Mouse (Mus musculus) hindbrain, embryonic 16.5 days (tissue): ENCODE data around the gene Traf3. TPM values are rescaled to one million over a fixed set of nuclear protein-coding genes. Genes with fewer than 3 reads are reported as not detected.

ENCODE experiments used
- ATAC-seq: fragments of 200-750 bp; cut with Nextera tagmentation; 2 replicates; pipeline ENCODE4 v1.8.0; 2017; ENCODE audit warnings: moderate TSS enrichment, moderate library complexity
- H3K27ac ChIP-seq: fragments of 300-500 bp; sonication (generic); 2 replicates; pipeline ENCODE4 v1.5.1; 2014; ENCODE audit warnings: low read depth, mild to moderate bottlenecking, control low read depth, low read length, moderate library complexity
- H3K27me3 ChIP-seq: fragments of 300-500 bp; sonication (generic); replicated peaks from 2 replicates; pipeline ENCODE4 v1.6.1; 2014; ENCODE audit warnings: low read length; ENCODE audit not compliant: control insufficient read depth, insufficient read depth
- H3K36me3 ChIP-seq: fragments of 300-500 bp; sonication (generic); 2 replicates; pipeline ENCODE4 v1.6.1; 2014; ENCODE audit warnings: mild to moderate bottlenecking, low read length, moderate library complexity, mixed read lengths; ENCODE audit not compliant: control insufficient read depth, insufficient read depth
- H3K4me1 ChIP-seq: fragments of 300-500 bp; sonication (generic); 2 replicates; pipeline ENCODE4 v1.6.1; 2014; ENCODE audit warnings: low read depth, low read length; ENCODE audit not compliant: control insufficient read depth, insufficient read depth
- H3K4me2 ChIP-seq: fragments of 300-500 bp; sonication (generic); 2 replicates; pipeline ENCODE4 v1.6.1; 2014; ENCODE audit warnings: mild to moderate bottlenecking, low read length, control low read depth, moderate library complexity
- H3K4me3 ChIP-seq: fragments of 300-500 bp; sonication (generic); 2 replicates; pipeline ENCODE4 v1.5.1; 2014; ENCODE audit warnings: mild to moderate bottlenecking, low read length, control low read depth, moderate library complexity
- H3K9ac ChIP-seq: fragments of 300-500 bp; sonication (generic); 2 replicates; pipeline ENCODE4 v1.6.1; 2014; ENCODE audit warnings: low read depth, mild to moderate bottlenecking, control low read depth, low read length, moderate library complexity
- H3K9me3 ChIP-seq: fragments of 300-500 bp; sonication (generic); 2 replicates; pipeline ENCODE4 v1.6.1; 2014; ENCODE audit warnings: mild to moderate bottlenecking, low read length, moderate library complexity; ENCODE audit not compliant: control insufficient read depth
- WGBS: fragments of 180-500 bp; shearing (Covaris S2); extraction: QIAGEN DNeasy Blood & Tissue Kit; methylation state at CpG from one replicate; pipeline ENCODE4 v1.1.7; 2014; 5-methylcytosine and 5-hydroxymethylcytosine counted together
- polyA plus RNA-seq: library from polyadenylated mRNA; unstranded; fragments of >200 nt; fragmentation: Nextera tagmentation; extraction: Ambion mirVana; gene quantifications from 2 replicates; pipeline ENCODE4 v1.2.1, GENCODE M21; 2015

Traf3 gene
- polyA plus RNA-seq, 1 experiment from 2014 or later: 15.9 TPM

DNA sequence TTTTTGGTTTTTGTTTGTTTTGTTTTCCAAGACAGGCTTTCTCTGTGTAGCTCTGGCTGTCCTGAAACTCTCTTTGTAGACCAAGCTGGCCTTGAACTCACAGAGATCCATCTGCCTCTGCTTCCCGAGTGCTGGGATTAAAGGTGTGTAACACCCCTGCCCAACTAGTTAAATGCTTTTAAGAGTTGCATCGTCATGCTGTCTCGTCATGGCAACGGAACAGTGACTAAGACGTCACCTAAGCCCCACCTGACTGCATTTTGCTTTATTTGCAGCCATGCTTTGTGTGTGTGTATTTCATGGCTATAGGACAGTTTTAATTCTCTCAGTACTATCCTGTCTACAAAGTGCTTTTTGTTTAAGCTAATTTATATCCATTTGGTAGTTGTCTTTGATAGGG lies 45.6 kb downstream of the Traf3 start:
- Histone ChIP-seq H3K27ac (no peak overlapping the region), H3K4me3 (no peak overlapping the region), H3K9me3 (no peaks in the 10 kb centered on the region), H3K4me1 (no peaks in the 10 kb centered on the region), H3K27me3 (no peaks in the 10 kb centered on the region), H3K4me2 (no peak overlapping the region), H3K36me3 (no peaks in the 10 kb centered on the region), H3K9ac (no peak overlapping the region)
- 75% methylated on average over 5 of the region's 5 CpGs for WGBS
- no peak for ATAC-seq

DNA sequence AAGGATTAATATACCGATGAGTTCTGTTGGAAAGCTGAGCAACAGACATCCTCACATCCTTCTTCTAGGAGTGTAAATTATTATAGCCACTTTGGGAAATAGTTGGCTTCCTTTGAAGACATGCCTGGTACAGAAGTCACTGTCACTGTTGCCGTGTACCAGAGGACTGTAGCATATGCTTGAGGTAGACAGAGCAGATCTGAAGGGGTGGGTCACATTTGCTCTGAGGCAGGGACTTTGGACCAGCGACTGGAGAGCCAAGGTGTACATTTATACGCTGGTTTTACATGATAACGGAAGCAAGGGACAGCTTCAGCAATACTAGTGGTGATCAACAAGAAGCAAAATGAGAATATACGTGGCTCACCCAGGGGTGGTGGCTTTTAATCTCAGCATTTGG lies 52.7 kb downstream of the Traf3 start:
- Histone ChIP-seq H3K4me3 (no peak overlapping the region), H3K27me3 (no peaks in the 10 kb centered on the region), H3K9me3 (peaks cover 3% of the 10 kb centered on the region; the same call in 1 of the 2 replicates), H3K9ac (no peak overlapping the region), H3K4me1 (no peaks in the 10 kb centered on the region), H3K4me2 (no peak overlapping the region), H3K27ac (no peak overlapping the region), H3K36me3 (peaks cover 19% of the 10 kb centered on the region)
- 98% methylated on average over 6 of the region's 6 CpGs for WGBS
- ATAC-seq: no peak

DNA sequence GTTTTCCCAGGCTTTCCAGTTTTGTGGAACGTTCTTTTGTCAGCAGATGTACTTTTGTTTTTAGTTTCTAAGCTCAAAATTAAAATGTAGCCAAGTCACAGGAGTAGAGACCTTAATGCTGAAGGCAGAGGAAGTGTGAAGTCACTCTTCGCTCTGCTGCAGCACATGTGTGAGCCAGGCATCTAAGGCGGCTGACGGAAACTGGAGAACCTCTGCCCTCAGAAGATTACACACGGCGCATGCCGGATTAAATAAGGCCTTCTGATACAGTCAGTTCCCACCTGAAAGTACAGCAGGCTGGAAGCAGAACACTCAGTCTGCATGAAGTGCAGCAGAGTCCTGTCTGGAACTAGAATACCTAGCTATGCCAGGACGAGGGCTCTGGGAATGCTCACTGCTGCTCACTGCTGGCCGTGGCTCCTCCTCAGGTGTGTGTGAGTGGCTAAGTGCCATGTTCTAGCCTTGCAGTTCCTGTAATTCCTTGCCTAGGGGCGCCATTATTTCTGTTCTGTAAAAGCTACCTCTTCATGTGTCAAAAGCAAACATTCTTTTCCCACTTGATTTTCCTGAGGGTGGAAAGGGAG lies 59.1 kb downstream of the Traf3 start:
- Histone ChIP-seq H3K4me2 (no peak overlapping the region), H3K27ac (no peak overlapping the region), H3K9me3 (peaks cover 3% of the 10 kb centered on the region; the same call in 1 of the 2 replicates), H3K4me1 (no peaks in the 10 kb centered on the region), H3K36me3 (peaks cover 19% of the 10 kb centered on the region), H3K4me3 (no peak overlapping the region), H3K9ac (no peak overlapping the region), H3K27me3 (no peaks in the 10 kb centered on the region)
- ATAC-seq: no peak
- WGBS: 73% methylated on average over 10 of the region's 10 CpGs

DNA sequence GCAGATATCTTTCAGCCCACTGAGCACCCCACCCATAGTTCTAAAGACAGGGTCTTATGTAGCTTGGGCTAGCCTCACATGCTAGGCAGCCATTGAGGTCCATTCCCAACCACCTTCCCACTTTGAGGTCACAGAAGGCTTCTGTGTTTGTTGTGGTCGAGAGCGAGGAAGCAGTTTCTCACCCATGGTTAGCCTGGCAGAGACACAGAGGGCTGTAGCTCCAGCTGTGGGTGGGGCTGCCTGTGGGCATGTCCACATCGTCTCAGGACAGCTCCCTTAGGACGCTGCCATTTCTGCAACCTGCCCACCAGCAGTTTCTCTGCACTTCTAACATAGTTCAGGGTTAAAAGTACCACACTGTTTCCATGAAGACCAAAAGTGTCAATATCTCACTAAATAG lies 61.2 kb downstream of the Traf3 start:
- Histone ChIP-seq H3K27ac (no peak overlapping the region), H3K4me3 (no peak overlapping the region), H3K9me3 (no peaks in the 10 kb centered on the region), H3K36me3 (peaks cover 1% of the 10 kb centered on the region), H3K27me3 (no peaks in the 10 kb centered on the region), H3K4me1 (no peaks in the 10 kb centered on the region), H3K9ac (no peak overlapping the region), H3K4me2 (no peak overlapping the region)
- no peak for ATAC-seq
- 76% methylated on average over 4 of the region's 4 CpGs for WGBS

DNA sequence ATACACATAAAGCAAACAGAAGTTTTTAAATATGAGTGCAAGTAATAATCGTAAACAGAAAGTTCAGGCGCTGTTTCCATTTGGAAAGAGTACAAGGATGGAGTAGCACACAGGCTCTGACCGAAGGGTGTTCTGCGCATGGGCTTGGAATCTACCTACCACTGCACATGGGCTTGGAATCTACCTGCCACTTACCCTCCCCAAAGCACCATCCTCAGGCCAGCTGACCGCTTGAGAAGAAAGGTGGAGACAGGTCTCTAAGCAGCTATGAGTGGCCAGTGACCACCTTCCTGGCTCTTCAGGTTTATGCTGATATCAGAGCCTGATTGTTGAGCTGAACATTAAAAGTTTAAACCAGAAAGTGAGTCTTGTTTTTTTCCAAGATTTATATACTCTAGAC lies 62.3 kb downstream of the Traf3 start:
- Histone ChIP-seq H3K4me1 (no peaks in the 10 kb centered on the region), H3K36me3 (no peaks in the 10 kb centered on the region), H3K4me2 (no peak overlapping the region), H3K9ac (no peak overlapping the region), H3K27me3 (no peaks in the 10 kb centered on the region), H3K9me3 (no peaks in the 10 kb centered on the region), H3K4me3 (no peak overlapping the region), H3K27ac (no peak overlapping the region)
- 93% methylated on average over 5 of the region's 5 CpGs for WGBS
- ATAC-seq: no peak

DNA sequence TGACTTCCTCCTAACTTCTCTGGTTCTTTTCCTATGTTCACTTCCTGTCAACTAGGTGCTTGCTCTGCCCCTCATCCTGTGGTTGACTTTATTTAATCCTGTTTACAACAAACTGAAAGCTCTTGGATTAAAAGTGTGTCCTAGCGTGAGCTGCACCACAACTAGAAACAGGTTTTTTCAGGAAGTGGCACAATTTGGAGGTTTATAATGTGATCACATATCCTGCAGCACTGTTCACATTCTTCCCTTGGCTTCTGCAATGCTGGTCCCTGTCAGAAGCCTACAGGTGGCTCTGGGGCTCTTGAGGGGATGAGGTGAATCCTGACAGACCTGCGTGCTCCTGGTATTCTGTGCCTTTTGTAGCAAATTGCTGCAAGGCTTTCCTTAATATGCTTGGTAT lies 64.6 kb downstream of the Traf3 start:
- Histone ChIP-seq H3K36me3 (no peaks in the 10 kb centered on the region), H3K27me3 (no peaks in the 10 kb centered on the region), H3K27ac (no peak overlapping the region), H3K9ac (no peak overlapping the region), H3K4me3 (no peak overlapping the region), H3K9me3 (no peaks in the 10 kb centered on the region), H3K4me1 (no peaks in the 10 kb centered on the region), H3K4me2 (no peak overlapping the region)
- 94% methylated on average over 2 of the region's 2 CpGs for WGBS
- ATAC-seq: no peak

DNA sequence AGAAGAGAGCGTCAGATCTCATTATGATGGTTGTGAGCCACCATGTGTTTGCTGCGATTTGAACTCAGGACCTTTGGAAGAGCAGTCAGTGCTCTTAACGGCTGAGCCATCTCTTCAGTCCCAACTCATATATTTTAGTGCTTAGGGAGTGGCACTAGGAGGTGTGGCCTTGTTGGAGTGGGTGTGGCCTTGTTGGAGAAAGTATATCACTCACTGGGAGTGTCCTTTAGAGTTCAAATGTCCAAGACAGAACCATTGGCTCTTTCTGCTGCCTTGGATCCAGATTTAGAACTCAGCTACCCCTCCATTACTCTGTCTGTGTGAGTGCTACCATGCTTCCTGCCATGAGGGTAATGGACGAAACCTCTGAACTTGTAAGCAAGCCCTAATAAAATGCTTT lies 67.6 kb downstream of the Traf3 start:
- Histone ChIP-seq H3K4me3 (no peak overlapping the region), H3K27me3 (no peaks in the 10 kb centered on the region), H3K4me1 (no peaks in the 10 kb centered on the region; the same call in 1 of the 2 replicates), H3K9ac (no peak overlapping the region), H3K9me3 (no peaks in the 10 kb centered on the region), H3K36me3 (peaks cover 2% of the 10 kb centered on the region; the same call in 1 of the 2 replicates), H3K4me2 (no peak overlapping the region), H3K27ac (no peak overlapping the region)
- no peak for ATAC-seq
- 97% methylated on average over 4 of the region's 4 CpGs for WGBS

DNA sequence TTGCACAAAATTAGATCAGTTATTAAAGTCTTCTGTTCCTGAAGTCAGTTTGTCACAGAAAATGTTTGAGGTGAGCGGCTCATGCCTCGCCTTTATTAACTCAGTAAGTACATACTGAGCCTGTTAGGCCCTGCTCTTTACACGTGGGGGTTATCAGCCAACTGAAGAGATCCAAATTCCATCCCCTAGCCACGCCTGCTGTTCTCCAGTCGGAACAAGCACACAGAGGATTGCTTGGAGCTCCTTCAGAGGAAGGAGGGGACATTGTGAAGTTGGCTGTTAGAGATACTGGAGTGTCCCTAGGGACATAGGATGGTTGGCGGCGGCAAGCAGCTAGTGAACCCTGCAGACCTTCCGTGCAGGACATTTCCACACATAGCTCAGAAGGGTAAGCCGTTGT lies 68.2 kb downstream of the Traf3 start:
- H3K9ac ChIP-seq: no peak overlapping the region
- WGBS: 86% methylated on average over 9 of the region's 9 CpGs
- H3K9me3 ChIP-seq: no peaks in the 10 kb centered on the region
- ATAC-seq: no peak
- H3K36me3 ChIP-seq: peaks cover 2% of the 10 kb centered on the region; the same call in 1 of the 2 replicates
- no peak overlapping the region for H3K4me2 ChIP-seq
- no peak overlapping the region for H3K27ac ChIP-seq
- H3K4me1 ChIP-seq: no peaks in the 10 kb centered on the region; the same call in 1 of the 2 replicates
- no peaks in the 10 kb centered on the region for H3K27me3 ChIP-seq
- no peak overlapping the region for H3K4me3 ChIP-seq

DNA sequence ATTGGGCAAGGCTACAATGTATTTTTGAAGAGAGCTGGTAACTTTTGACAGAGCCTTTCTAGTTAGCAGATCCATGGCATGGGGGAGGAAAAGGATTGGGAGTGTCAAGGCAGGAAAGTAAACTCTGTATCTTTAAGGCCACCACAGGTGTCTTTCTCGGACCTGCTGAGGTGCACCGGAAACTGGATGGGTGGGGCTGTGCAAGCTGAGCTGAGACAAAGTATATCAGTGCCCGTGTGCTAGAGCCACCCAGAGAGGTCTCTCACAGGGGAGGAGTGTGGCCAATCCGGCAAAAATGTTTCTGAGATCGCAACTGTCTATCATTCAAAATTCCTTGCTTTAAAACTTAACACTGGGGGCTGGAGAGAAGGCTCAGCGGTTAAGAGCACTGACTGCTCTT lies 69.5 kb downstream of the Traf3 start:
- 93% methylated on average over 6 of the region's 6 CpGs for WGBS
- Histone ChIP-seq H3K4me3 (no peak overlapping the region), H3K27me3 (no peaks in the 10 kb centered on the region), H3K4me1 (no peaks in the 10 kb centered on the region; the same call in 1 of the 2 replicates), H3K9me3 (no peaks in the 10 kb centered on the region), H3K4me2 (no peak overlapping the region), H3K27ac (no peak overlapping the region), H3K9ac (no peak overlapping the region), H3K36me3 (peaks cover 2% of the 10 kb centered on the region; the same call in 1 of the 2 replicates)
- no peak for ATAC-seq
